Mouse (Mus musculus) NIH3T3 (cell line): ENCODE results near the gene Timm50.

Experiments used
- DNase-seq: peaks from one replicate; pipeline ENCODE4 v3.0.0-alpha.2; 2012; ENCODE audit warnings: low read depth

Gene Timm50

DNA sequence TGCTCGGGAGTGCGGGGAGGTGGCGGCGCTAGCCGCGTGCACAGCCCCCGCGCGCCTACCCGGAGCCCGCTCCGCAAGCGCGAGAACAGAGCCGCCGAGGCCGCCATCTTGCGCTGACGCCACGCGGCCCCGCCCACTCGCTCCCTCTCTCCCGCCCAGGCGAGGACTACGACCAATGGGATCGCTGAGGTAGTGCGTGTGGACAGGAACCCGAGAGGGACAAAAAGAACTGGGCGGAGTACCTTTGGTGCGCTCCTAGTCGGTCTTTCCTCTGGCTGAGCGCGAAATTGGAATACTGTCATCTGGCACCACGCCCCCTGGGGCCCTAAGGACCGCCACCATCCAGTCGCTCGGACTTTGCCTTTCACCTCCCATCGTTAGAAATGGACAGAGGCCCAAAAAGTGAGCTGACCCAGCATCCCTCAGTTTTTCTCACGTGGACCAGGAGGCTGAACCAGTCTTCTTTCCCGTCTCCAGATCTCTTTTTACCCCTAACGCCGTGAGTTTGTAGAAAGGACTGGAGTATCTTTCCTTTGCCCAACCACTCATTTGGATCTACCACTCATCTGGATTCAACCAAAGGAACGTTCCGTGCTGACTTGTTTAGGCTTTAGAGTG is at the start of gene Timm50:
Gene Timm50 (minus strand): TSS at position 147 of the 618 bp plus-strand sequence.
- peak; percentile 97 for DNase-seq

- no peak for DNase-seq
Measured at GRCm38 (mm10) chr7:28360291-28360690, 48.4 kb upstream of the Timm50 start.

GRCm38 (mm10) chr7:28359854-28360253 is 48.0 kb upstream of the Timm50 start:
- no peak for DNase-seq

GRCm38 (mm10) chr7:28358431-28358830 is 46.6 kb upstream of the Timm50 start:
- DNase-seq = no peak

DNA sequence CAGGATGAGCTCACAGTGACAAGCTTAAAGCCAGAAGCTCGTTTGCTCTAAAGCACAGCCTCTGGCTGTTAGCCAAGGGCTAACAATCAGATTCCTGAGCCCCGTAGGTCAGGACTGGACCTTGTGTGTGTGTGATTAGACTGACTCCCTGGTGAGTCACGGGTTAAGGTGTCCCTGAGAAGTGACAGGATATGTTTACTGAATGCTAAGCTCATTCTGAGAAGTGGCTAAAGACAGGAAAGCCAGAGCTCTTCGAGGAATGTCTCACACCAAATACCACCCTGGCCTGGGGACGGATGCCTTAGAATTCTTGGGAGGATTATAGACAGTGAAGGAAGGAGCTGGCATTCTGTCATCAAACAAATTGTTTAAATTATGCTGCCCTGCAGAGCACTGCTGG is 46.1 kb upstream of the Timm50 start:
- DNase-seq = peak; percentile 60

GRCm38 (mm10) chr7:28356981-28357380 is 45.1 kb upstream of the Timm50 start:
- peak; percentile 73 for DNase-seq

- DNase-seq = no peak
Measured at GRCm38 (mm10) chr7:28355221-28355620, 43.3 kb upstream of the Timm50 start.

DNA sequence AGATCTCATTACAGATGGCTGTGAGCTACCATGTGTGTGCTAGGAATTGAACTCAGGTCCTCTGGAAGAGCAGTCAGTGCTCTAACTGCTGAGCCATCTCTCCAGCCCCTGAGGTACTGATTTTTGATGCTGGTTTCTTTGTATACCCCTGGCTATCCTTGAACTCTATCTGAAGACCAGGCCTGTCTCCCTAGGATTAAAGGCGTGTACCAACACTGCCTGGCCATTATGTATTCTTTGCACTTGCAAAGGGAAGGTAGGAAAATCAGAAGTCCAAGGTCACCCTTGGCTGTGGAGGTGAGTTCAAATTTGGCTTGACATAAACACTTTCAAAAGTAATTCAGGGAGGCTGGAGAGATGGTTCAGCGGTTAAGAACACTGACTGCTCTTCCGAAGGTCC is 42.7 kb upstream of the Timm50 start:
- no peak for DNase-seq

GRCm38 (mm10) chr7:28354113-28354581 is 42.3 kb upstream of the Timm50 start:
- no peak for DNase-seq

DNA sequence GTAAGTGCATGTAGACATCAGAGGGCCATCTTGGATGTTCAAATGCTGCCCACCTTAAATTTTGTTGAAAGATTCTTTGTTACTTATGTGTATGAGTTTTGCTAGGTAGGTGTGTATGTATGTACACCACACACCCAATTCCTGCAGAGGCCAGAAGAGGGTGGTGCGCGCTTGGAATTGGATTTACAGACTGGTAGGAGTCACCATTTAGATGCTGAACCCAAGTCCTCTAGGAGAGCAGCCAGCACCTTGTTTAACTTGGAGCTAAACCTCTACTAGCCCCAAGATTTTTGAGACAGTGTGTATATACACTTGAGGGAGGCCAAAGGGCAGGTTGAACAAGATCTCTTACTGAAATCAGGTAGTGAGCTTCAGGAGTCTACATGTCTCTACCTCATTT is 41.4 kb upstream of the Timm50 start:
- DNase-seq = peak; percentile 54

GRCm38 (mm10) chr7:28351676-28352191 is 39.9 kb upstream of the Timm50 start:
- DNase-seq = no peak

GRCm38 (mm10) chr7:28350155-28350883 is 38.4 kb upstream of the Timm50 start, which contains the start of gene Rps16:
TSS of gene Rps16 (plus strand) at chr7:28350652.
- DNase-seq = peak; percentile 99

DNA sequence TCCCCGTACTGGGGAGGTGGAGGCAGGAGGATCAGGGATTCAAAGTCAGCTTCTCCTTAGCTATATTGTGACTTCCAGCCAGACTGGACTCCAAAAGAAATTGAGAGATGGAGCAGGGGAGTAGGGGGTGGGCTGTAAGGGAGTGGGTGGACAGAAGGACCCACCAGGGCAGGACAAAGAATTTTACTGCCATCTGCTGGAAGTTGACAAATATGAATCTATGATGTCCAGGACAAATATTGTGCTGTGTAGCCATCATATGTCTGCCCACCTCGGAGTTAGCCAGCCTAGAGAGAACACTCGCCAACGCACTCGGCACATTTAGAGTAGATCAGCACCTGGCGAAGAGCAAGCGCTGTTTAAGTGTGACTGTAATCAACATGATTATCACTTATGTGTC is 36.7 kb upstream of the Timm50 start:
- DNase-seq = no peak

- peak; percentile 92 for DNase-seq
Measured at GRCm38 (mm10) chr7:28347746-28348145, 35.9 kb upstream of the Timm50 start.

GRCm38 (mm10) chr7:28344637-28345036 is 32.8 kb upstream of the Timm50 start:
- peak; percentile 90 for DNase-seq

- no peak for DNase-seq
Measured at GRCm38 (mm10) chr7:28341381-28341780, 29.5 kb upstream of the Timm50 start.

DNA sequence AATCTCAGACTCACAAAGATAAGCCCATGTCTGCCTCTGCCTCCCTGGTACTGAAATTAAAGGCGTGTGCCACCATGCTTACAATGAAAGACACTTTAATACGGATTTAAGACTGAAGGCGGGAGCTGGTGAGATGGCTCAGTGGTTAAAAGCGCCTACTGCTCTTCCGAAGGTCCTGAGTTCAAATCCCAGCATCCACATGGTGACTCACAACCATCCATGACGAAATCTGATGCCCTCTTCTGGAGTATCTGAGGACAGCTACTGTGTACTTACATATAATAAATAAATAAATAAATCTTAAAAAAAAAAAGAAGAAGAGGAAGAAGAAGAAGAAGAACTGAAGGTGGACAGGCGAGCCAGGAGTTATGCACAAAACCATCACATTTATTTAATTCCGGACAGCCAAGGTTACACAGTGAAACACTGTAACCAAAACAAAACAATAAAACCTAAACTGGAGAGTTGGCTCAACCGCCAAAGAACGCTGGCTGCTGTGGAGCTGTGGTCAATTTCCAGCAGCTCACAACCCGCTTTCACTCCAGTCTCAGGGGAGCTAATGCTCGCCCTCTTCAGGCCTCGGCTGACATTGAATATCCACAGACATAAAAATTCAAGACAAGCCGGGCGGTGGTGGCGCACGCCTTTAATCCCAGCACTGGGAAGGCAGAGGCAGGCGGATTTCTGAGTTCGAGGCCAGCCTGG is 27.5 kb upstream of the Timm50 start:
- peak; percentile 73 for DNase-seq

GRCm38 (mm10) chr7:28338108-28338998 is 26.5 kb upstream of the Timm50 start, which contains the start of gene Supt5:
TSS of gene Supt5 (minus strand) at chr7:28338746.
- peak; percentile 99 for DNase-seq

DNA sequence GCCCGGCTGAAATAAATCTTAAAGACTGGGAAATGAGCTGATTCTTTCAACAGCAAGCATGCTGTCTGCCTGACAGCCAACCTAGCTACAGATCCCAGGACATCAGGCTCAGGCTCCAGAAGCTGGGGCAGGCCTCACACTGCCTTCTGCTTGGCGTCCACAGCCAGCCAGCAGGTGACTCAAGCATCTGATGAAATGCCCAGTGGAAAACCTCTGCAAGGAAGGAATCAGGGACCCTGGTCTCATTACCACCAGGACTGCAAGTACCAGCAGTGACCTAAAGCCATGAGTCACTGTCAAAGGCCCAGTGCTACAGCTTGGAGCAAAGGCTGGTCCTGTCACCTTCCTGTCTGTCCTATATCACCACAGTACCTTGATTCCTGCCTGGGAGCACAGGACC is 23.6 kb upstream of the Timm50 start:
- DNase-seq = no peak

GRCm38 (mm10) chr7:28334534-28334933 is 22.7 kb upstream of the Timm50 start:
- DNase-seq = peak; percentile 77

DNA sequence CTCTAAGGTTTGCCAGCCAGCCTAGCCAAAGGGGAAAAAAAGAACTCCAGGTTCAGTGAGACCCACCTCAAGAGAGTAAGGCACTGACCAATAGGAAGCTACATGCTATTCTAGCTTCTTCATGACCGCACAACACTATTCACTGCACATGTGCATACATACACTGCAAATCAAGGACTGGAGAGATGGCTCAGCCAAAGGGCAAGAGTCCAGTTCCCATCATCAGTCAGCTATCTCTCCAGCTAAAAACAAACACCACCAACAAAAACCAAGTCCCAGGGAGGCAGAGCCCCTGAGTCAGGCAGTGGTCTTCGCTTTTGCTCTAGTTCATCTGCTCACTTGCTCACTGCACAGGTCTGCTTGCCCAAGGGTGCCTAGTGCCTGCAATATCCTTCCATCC is 16.4 kb upstream of the Timm50 start:
- no peak for DNase-seq

DNA sequence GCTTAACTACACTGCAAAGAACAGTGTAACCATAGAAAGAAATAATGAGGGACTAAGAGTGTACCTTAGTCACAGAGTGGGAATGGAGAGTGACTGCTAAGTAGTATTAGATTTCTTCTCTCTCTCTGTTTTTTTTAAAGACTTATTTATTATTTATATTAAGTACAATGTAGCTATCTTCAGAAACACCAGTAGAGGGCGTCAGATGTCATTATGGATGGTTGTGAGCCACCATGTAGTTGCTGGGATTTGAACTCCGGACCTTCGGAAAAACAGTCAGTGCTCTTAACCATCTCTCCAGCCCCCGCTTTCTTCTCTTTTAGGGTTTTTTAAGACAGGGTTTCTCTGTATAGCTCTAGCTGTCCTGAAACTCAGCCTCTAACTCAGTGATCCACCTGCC is 14.6 kb upstream of the Timm50 start:
- DNase-seq = peak; percentile 29
